Mouse (Mus musculus): ENCODE measurements around the gene Hddc3. TPM values are rescaled to one million over a fixed set of nuclear protein-coding genes. Genes with fewer than 3 reads are reported as not detected.

The Hddc3 gene
- polyA plus RNA-seq, 1 experiment from 2014 or later, result 20.7 TPM

DNA sequence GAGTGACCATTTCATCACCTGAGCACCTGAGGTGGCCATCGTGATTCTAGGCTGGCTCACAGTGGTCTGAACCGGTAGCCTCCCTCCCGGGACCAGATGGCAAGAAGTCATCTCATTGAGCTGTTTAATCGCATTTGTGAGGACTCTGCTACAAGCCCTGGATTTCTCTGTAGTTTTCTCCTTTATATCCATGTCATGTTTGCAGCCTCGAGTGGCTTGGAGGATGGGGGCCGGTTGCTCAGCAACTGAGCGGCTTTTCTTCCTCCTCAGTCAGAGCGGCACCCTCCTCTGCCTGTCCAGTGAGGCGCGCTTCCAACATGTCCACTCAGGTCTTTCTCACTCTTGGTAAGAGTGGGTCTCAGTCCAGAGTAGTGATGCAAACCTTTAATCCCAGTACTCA lies 33.3 kb downstream of the Hddc3 start:
- H3K27ac ChIP-seq (ENCODE audit: low read length), result no peak overlapping the region
- no peaks in the 10 kb centered on the region for H3K9me3 ChIP-seq (replicated peaks; ENCODE audit: control insufficient read depth, low read length)
- no peaks in the 10 kb centered on the region for H3K27me3 ChIP-seq (ENCODE audit: control insufficient read depth, insufficient read depth, low read length)
- H3K9ac ChIP-seq (ENCODE audit: low read length), result no peak overlapping the region
- H3K36me3 ChIP-seq (ENCODE audit: control insufficient read depth, insufficient read depth), result no peaks in the 10 kb centered on the region
- 77% methylated on average over 10 of the region's 10 CpGs for WGBS
- H3K4me3 ChIP-seq (ENCODE audit: low read length), result no peak overlapping the region
- ATAC-seq (replicated peaks; ENCODE audit: extremely low read depth, insufficient read depth, low FRiP score), result no peak
- H3K4me2 ChIP-seq (ENCODE audit: low read depth, low read length), result no peak overlapping the region
- H3K4me1 ChIP-seq (ENCODE audit: control insufficient read depth, insufficient read depth, low read length), result peaks cover 6% of the 10 kb centered on the region; the same call in 1 of the 2 replicates

DNA sequence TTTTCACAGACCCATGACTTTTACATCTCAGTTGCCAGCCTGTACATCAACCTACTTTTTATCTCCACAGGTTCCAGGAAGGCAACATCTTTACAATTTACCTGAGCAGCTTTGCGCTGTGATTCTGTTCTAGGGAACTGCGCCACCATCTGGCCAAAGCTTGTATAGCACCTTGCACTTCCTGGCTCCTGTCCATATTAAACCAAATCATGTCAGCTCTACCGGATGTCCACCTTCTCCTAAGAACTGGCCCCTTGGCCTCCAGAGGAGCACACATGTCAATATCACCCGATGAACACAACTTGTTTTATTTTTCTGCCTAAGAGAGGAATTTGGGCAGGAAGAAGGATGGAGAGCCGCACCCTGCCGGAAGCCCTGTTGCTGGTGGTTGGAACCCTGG lies 34.6 kb downstream of the Hddc3 start:
- Histone ChIP-seq H3K36me3 (ENCODE audit: control insufficient read depth, insufficient read depth) (peaks cover under 1% of the 10 kb centered on the region; the same call in 1 of the 2 replicates), H3K4me1 (ENCODE audit: control insufficient read depth, insufficient read depth, low read length) (peaks cover 4% of the 10 kb centered on the region; the same call in 1 of the 2 replicates), H3K27ac (ENCODE audit: low read length) (no peak overlapping the region), H3K4me2 (ENCODE audit: low read depth, low read length) (no peak overlapping the region), H3K9ac (ENCODE audit: low read length) (no peak overlapping the region), H3K27me3 (ENCODE audit: control insufficient read depth, insufficient read depth, low read length) (no peaks in the 10 kb centered on the region), H3K4me3 (ENCODE audit: low read length) (no peak overlapping the region), H3K9me3 (replicated peaks; ENCODE audit: control insufficient read depth, low read length) (no peaks in the 10 kb centered on the region)
- ATAC-seq (replicated peaks; ENCODE audit: extremely low read depth, insufficient read depth, low FRiP score), result no peak
- WGBS, result 27% methylated on average over 6 of the region's 6 CpGs

DNA sequence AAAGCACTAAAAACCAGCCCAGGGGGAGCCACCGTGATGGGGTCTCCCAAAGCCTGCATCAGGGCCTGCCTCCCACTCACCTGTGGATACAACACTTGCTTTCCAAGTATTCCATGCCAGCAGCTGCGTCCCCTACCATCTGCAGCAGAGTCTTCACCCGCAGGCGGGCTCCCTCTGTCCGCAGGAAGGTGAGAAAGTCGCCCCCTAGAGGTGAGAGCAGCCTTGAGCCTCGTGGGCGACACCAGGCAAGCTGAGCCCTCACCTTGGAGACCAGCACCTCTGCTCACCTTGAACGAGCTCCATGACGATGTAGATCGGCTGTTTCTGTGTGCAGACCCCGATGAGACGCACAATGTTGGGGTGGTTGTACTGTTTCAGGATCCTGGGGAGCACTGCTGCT lies 36.6 kb downstream of the Hddc3 start:
- ATAC-seq (replicated peaks; ENCODE audit: extremely low read depth, insufficient read depth, low FRiP score), result no peak
- H3K4me3 ChIP-seq (ENCODE audit: low read length), result no peak overlapping the region
- no peak overlapping the region for H3K27ac ChIP-seq (ENCODE audit: low read length)
- peaks cover 4% of the 10 kb centered on the region; the same call in 1 of the 2 replicates for H3K4me1 ChIP-seq (ENCODE audit: control insufficient read depth, insufficient read depth, low read length)
- H3K9ac ChIP-seq (ENCODE audit: low read length), result no peak overlapping the region
- H3K9me3 ChIP-seq (replicated peaks; ENCODE audit: control insufficient read depth, low read length), result no peaks in the 10 kb centered on the region
- 66% methylated on average over 13 of the region's 13 CpGs for WGBS
- no peak overlapping the region for H3K4me2 ChIP-seq (ENCODE audit: low read depth, low read length)
- peaks cover 2% of the 10 kb centered on the region; the same call in 1 of the 2 replicates for H3K36me3 ChIP-seq (ENCODE audit: control insufficient read depth, insufficient read depth)
- no peaks in the 10 kb centered on the region for H3K27me3 ChIP-seq (ENCODE audit: control insufficient read depth, insufficient read depth, low read length)

DNA sequence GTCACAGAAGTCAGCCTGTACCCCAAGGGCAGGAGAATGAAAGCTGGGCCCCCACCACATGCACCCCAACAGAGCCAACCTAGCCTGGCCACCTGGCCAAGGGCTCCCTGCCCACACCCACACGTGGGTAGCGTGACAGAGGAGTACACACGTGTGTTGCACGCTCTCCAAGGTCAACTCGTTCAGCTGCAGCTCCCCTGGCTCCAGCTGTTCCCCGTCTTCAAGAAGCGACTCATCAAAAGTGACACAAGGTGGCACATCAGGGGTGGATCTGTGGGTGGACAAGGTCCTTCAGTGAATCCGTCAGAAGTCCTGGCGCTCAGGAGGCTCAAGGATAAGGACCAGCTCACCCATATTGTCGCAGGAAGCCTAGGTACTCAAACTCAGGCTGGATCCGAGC lies 40.0 kb downstream of the Hddc3 start:
- Histone ChIP-seq H3K4me3 (ENCODE audit: low read length) (no peak overlapping the region), H3K9ac (ENCODE audit: low read length) (no peak overlapping the region), H3K27me3 (ENCODE audit: control insufficient read depth, insufficient read depth, low read length) (no peaks in the 10 kb centered on the region), H3K4me2 (ENCODE audit: low read depth, low read length) (no peak overlapping the region), H3K27ac (ENCODE audit: low read length) (no peak overlapping the region), H3K36me3 (ENCODE audit: control insufficient read depth, insufficient read depth) (peaks cover 2% of the 10 kb centered on the region; the same call in 1 of the 2 replicates), H3K4me1 (ENCODE audit: control insufficient read depth, insufficient read depth, low read length) (peaks cover 5% of the 10 kb centered on the region; the same call in 1 of the 2 replicates), H3K9me3 (replicated peaks; ENCODE audit: control insufficient read depth, low read length) (no peaks in the 10 kb centered on the region)
- ATAC-seq (replicated peaks; ENCODE audit: extremely low read depth, insufficient read depth, low FRiP score), result no peak
- WGBS, result 74% methylated on average over 11 of the region's 11 CpGs

- peak; percentile 54; the same call in 1 of the 2 replicates for ATAC-seq (replicated peaks; ENCODE audit: extremely low read depth, insufficient read depth, low FRiP score)
These were observed 43.5 kb downstream of the Hddc3 start for GRCm38 (mm10) chr7:80386235-80386930.

GRCm38 (mm10) chr7:80387033-80387632 lies 44.2 kb downstream of the Hddc3 start:
- WGBS, result 34% methylated on average over 17 of the region's 17 CpGs
- no peaks in the 10 kb centered on the region for H3K9me3 ChIP-seq (replicated peaks; ENCODE audit: control insufficient read depth, low read length)
- H3K27me3 ChIP-seq (ENCODE audit: control insufficient read depth, insufficient read depth, low read length), result no peaks in the 10 kb centered on the region
- H3K9ac ChIP-seq (ENCODE audit: low read length), result peak overlapping the region; percentile 75
- H3K4me3 ChIP-seq (ENCODE audit: low read length), result peak overlapping the region; percentile 53
- H3K27ac ChIP-seq (ENCODE audit: low read length), result peak overlapping the region; percentile 84
- H3K4me1 ChIP-seq (ENCODE audit: control insufficient read depth, insufficient read depth, low read length), result peaks cover 5% of the 10 kb centered on the region; the same call in 1 of the 2 replicates
- peak overlapping the region; percentile 64 for H3K4me2 ChIP-seq (ENCODE audit: low read depth, low read length)
- ATAC-seq (replicated peaks; ENCODE audit: extremely low read depth, insufficient read depth, low FRiP score), result no peak
- peaks cover 20% of the 10 kb centered on the region for H3K36me3 ChIP-seq (ENCODE audit: control insufficient read depth, insufficient read depth)

More at GRCm38 (mm10) chr7:80386235-80386930, 43.5 kb downstream of the Hddc3 start:
- peak overlapping the region; percentile 75 for H3K9ac ChIP-seq (ENCODE audit: low read length)
- peak overlapping the region; percentile 64 for H3K4me2 ChIP-seq (ENCODE audit: low read depth, low read length)
- H3K27ac ChIP-seq (ENCODE audit: low read length), result peak overlapping the region; percentile 84
- no peaks in the 10 kb centered on the region for H3K27me3 ChIP-seq (ENCODE audit: control insufficient read depth, insufficient read depth, low read length)
- H3K36me3 ChIP-seq (ENCODE audit: control insufficient read depth, insufficient read depth), result peaks cover 12% of the 10 kb centered on the region
- no peaks in the 10 kb centered on the region for H3K9me3 ChIP-seq (replicated peaks; ENCODE audit: control insufficient read depth, low read length)
- 34% methylated on average over 18 of the region's 18 CpGs for WGBS
- H3K4me1 ChIP-seq (ENCODE audit: control insufficient read depth, insufficient read depth, low read length), result peaks cover 5% of the 10 kb centered on the region; the same call in 1 of the 2 replicates
- peak overlapping the region; percentile 53 for H3K4me3 ChIP-seq (ENCODE audit: low read length)

DNA sequence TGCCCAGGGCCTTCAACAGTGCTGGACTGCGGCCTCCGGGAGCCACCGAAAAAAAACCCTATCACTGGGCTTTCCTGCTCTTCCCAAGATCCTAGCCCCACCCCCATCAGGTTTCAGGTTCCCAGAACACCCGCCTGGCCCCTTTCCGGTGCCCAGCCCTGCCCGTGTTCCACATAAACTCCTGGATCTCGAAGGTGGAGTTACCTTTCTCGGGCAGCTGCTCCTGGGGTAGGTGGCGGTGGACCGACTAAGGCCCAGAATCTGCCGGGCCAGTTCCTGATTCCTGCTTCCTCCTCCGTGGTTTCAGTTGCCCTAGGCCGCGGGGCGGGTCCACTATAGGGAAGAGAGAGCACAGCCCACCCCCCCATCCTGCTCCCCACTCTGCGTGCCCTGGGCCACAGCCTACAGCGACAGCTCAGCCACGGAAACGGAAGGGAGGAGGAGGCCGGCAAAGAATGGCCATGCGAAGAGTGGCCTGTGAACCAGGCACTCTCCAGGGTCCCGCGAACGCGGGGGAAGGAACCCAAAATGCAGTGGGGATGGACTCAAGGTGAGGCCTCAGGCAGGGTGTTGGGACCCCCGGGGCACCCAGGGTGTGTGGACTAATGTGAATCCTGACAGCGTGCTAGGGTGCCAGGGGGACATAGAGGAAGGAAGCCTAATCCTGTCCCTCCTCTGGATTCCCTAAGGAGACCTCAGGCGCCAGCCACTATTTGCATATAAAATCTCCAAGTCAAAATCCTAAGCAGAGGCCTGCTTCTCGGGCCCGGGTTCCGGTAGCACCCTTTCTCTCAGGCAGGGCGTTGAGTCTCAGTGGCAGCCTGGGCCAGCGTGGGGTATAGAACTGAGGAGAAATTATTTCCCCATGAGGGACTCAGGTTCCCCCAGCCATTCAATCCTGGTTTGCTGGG lies 45.0 kb downstream of the Hddc3 start, which contains the start of gene Fes:
Fes (minus strand) TSS at position 314 of the 911 bp plus-strand sequence.
- H3K4me3 ChIP-seq (ENCODE audit: low read length), result peak within 1 kb of the TSS; percentile 53
- no peaks in the 10 kb centered on the region for H3K27me3 ChIP-seq (ENCODE audit: control insufficient read depth, insufficient read depth, low read length)
- no peaks in the 10 kb centered on the region for H3K9me3 ChIP-seq (replicated peaks; ENCODE audit: control insufficient read depth, low read length)
- peaks cover 25% of the 10 kb centered on the region for H3K36me3 ChIP-seq (ENCODE audit: control insufficient read depth, insufficient read depth)
- peak within 1 kb of the TSS; percentile 64 for H3K4me2 ChIP-seq (ENCODE audit: low read depth, low read length)
- 18% methylated on average over 33 of the region's 33 CpGs for WGBS
- peaks cover 5% of the 10 kb centered on the region; the same call in 1 of the 2 replicates for H3K4me1 ChIP-seq (ENCODE audit: control insufficient read depth, insufficient read depth, low read length)
- H3K9ac ChIP-seq (ENCODE audit: low read length), result peak within 1 kb of the TSS; percentile 75
- peak within 1 kb of the TSS; percentile 84 for H3K27ac ChIP-seq (ENCODE audit: low read length)
- peak; percentile 74 for ATAC-seq (replicated peaks; ENCODE audit: extremely low read depth, insufficient read depth, low FRiP score)

GRCm38 (mm10) chr7:80392119-80392518 lies 49.2 kb downstream of the Hddc3 start:
- Histone ChIP-seq H3K9ac (ENCODE audit: low read length) (no peak overlapping the region), H3K4me3 (ENCODE audit: low read length) (no peak overlapping the region)
- WGBS, result 87% methylated on average over 15 of the region's 15 CpGs

More at GRCm38 (mm10) chr7:80392119-80392518, 49.2 kb downstream of the Hddc3 start:
- Histone ChIP-seq H3K4me2 (ENCODE audit: low read depth, low read length) (no peak overlapping the region), H3K4me1 (ENCODE audit: control insufficient read depth, insufficient read depth, low read length) (peaks cover 3% of the 10 kb centered on the region; the same call in 1 of the 2 replicates), H3K9me3 (replicated peaks; ENCODE audit: control insufficient read depth, low read length) (no peaks in the 10 kb centered on the region), H3K36me3 (ENCODE audit: control insufficient read depth, insufficient read depth) (peaks cover 61% of the 10 kb centered on the region), H3K27me3 (ENCODE audit: control insufficient read depth, insufficient read depth, low read length) (no peaks in the 10 kb centered on the region), H3K27ac (ENCODE audit: low read length) (no peak overlapping the region)
- no peak for ATAC-seq (replicated peaks; ENCODE audit: extremely low read depth, insufficient read depth, low FRiP score)

All from heart, embryonic 16.5 days (tissue).